16 mouse cellular contexts compared by ENCODE assay signal in genomic region chr3:135032483-135032882, GRCm38 (mm10).
"Had no signal": no experiment of that assay in that cellular context is flagged by ENCODE, and none has a peak within 500 bp of the region (broad histone marks: within the 10 kb centered on the region; RNA-seq: fewer than 3 reads in every experiment).

No protein-coding gene starts in this region.

- ATAC-seq: midbrain, embryonic 13.5 days; midbrain, embryonic 15.5 days had no signal

- H3K9me3 ChIP-seq: lung, embryonic 15.5 days; midbrain, embryonic 10.5 days; midbrain, embryonic 13.5 days; midbrain, embryonic 15.5 days; neural tube, embryonic 12.5 days had no signal

- H3K27me3 ChIP-seq: lung, embryonic 15.5 days; midbrain, embryonic 13.5 days; midbrain, embryonic 15.5 days; neural tube, embryonic 12.5 days had no signal

- DNase-seq: lung, adult 18-20 months; lung, postnatal 10 days; lung, postnatal 4 days; retina, postnatal 1 day; right cerebral cortex, adult 18-20 months; right cerebral cortex, postnatal 25 days; right cerebral cortex, postnatal 4 days; spleen, adult 18-20 months; thymus, adult 18-20 months; thymus, postnatal 14 days; thymus, postnatal 36 days had no signal

- H3K4me1 ChIP-seq: lung, embryonic 15.5 days; midbrain, embryonic 13.5 days; midbrain, embryonic 15.5 days had no signal

- H3K36me3 ChIP-seq: lung, embryonic 15.5 days; midbrain, embryonic 10.5 days; midbrain, embryonic 13.5 days; midbrain, embryonic 15.5 days; neural tube, embryonic 12.5 days had no signal

- H3K4me3 ChIP-seq: lung, embryonic 15.5 days; midbrain, embryonic 10.5 days; midbrain, embryonic 13.5 days; midbrain, embryonic 15.5 days; neural tube, embryonic 12.5 days had no signal

- H3K4me2 ChIP-seq: lung, embryonic 15.5 days; midbrain, embryonic 13.5 days; midbrain, embryonic 15.5 days; neural tube, embryonic 12.5 days had no signal

- H3K9ac ChIP-seq: lung, embryonic 15.5 days; midbrain, embryonic 13.5 days; midbrain, embryonic 15.5 days; neural tube, embryonic 12.5 days had no signal

- H3K27ac ChIP-seq: lung, embryonic 15.5 days; midbrain, embryonic 10.5 days; midbrain, embryonic 13.5 days; midbrain, embryonic 15.5 days; neural tube, embryonic 12.5 days had no signal
